Comparison of ENCODE assay signal across 28 mouse cellular contexts in genomic region chr14:23688513-23688912, GRCm38 (mm10).
DNase-seq lines count a peak whose midpoint lies in the region; ATAC-seq and TF ChIP-seq lines count a peak whose summit lies in the region.
"Had no signal": no experiment of that assay in that cellular context is flagged by ENCODE, and none has a peak within 500 bp of the region (broad histone marks: within the 10 kb centered on the region; RNA-seq: fewer than 3 reads in every experiment).

No protein-coding gene starts in this region.

- TF ChIP-seq CTCF in left cerebral cortex, adult 2 months (IDR thresholded peaks at IDR 0.05) = no peak

- intact Hi-C loops in left cerebral cortex, adult 2 months (cut with DNase I) = no loop called here

- H3K9me3 ChIP-seq in midbrain, embryonic 16.5 days (replicated peaks; ENCODE audit: control insufficient read depth, low read length, poor library complexity, severe bottlenecking) = no peaks in the 10 kb centered on the region
- H3K9me3 ChIP-seq in midbrain, embryonic 14.5 days (ENCODE audit: control insufficient read depth, low read length) = no peaks in the 10 kb centered on the region
- no peaks in the 10 kb centered on the region for H3K9me3 ChIP-seq in midbrain, embryonic 10.5 days (replicated peaks)
- H3K9me3 ChIP-seq: embryonic facial prominence, embryonic 12.5 days; forebrain, embryonic 10.5 days; forebrain, embryonic 13.5 days; G1E; heart, embryonic 12.5 days; heart, embryonic 15.5 days; hindbrain, embryonic 10.5 days; hindbrain, embryonic 13.5 days had no signal

- WGBS in midbrain, embryonic 16.5 days = 76% methylated on average over 3 of the region's 3 CpGs
- 84% methylated on average over 3 of the region's 3 CpGs for WGBS in midbrain, embryonic 14.5 days
- 89% methylated on average over 3 of the region's 3 CpGs for WGBS in midbrain, embryonic 10.5 days

- H3K4me1 ChIP-seq in midbrain, embryonic 16.5 days (ENCODE audit: control insufficient read depth, insufficient read depth, low read length) = no peaks in the 10 kb centered on the region
- H3K4me1 ChIP-seq in midbrain, embryonic 14.5 days (ENCODE audit: control insufficient read depth, insufficient read depth, low read length) = no peaks in the 10 kb centered on the region
- H3K4me1 ChIP-seq in midbrain, embryonic 10.5 days = no peaks in the 10 kb centered on the region
- H3K4me1 ChIP-seq: forebrain, embryonic 13.5 days; heart, embryonic 12.5 days; hindbrain, embryonic 13.5 days had no signal

- H3K36me3 ChIP-seq in midbrain, embryonic 16.5 days (ENCODE audit: control insufficient read depth, insufficient read depth, low read length) = no peaks in the 10 kb centered on the region
- no peaks in the 10 kb centered on the region for H3K36me3 ChIP-seq in midbrain, embryonic 14.5 days (ENCODE audit: control insufficient read depth, insufficient read depth, low read length)
- H3K36me3 ChIP-seq in midbrain, embryonic 10.5 days = no peaks in the 10 kb centered on the region
- H3K36me3 ChIP-seq: embryonic facial prominence, embryonic 12.5 days; forebrain, embryonic 10.5 days; G1E; heart, embryonic 12.5 days; heart, embryonic 15.5 days; hindbrain, embryonic 10.5 days; hindbrain, embryonic 13.5 days had no signal

- no peak overlapping the region for H3K4me2 ChIP-seq in midbrain, embryonic 16.5 days (ENCODE audit: low read length)
- H3K4me2 ChIP-seq in midbrain, embryonic 14.5 days (ENCODE audit: low read length) = no peak overlapping the region
- H3K4me2 ChIP-seq: embryonic facial prominence, embryonic 12.5 days; forebrain, embryonic 13.5 days; heart, embryonic 12.5 days; heart, embryonic 15.5 days; hindbrain, embryonic 13.5 days had no signal

- no peaks in the 10 kb centered on the region for H3K27me3 ChIP-seq in midbrain, embryonic 16.5 days (ENCODE audit: control insufficient read depth, insufficient read depth, low read depth, low read length)
- H3K27me3 ChIP-seq in midbrain, embryonic 14.5 days (ENCODE audit: control insufficient read depth, insufficient read depth, low read length) = no peaks in the 10 kb centered on the region
- no peaks in the 10 kb centered on the region for H3K27me3 ChIP-seq in midbrain, embryonic 10.5 days (ENCODE audit: low read depth, poor library complexity, severe bottlenecking)
- H3K27me3 ChIP-seq: CH12.LX; embryonic facial prominence, embryonic 12.5 days; forebrain, embryonic 13.5 days; hindbrain, embryonic 13.5 days had no signal

- H3K9ac ChIP-seq in midbrain, embryonic 16.5 days (ENCODE audit: low read depth, low read length) = no peak overlapping the region
- no peak overlapping the region for H3K9ac ChIP-seq in midbrain, embryonic 14.5 days (replicated peaks; ENCODE audit: low read length)
- H3K9ac ChIP-seq: embryonic facial prominence, embryonic 12.5 days; forebrain, embryonic 13.5 days; heart, embryonic 12.5 days; heart, embryonic 15.5 days; hindbrain, embryonic 13.5 days had no signal

- H3K4me3 ChIP-seq in left cerebral cortex, adult 2 months = no peak overlapping the region
- H3K4me3 ChIP-seq in midbrain, embryonic 16.5 days (ENCODE audit: low read depth, low read length) = no peak overlapping the region
- H3K4me3 ChIP-seq in midbrain, embryonic 14.5 days (replicated peaks; ENCODE audit: low read depth, low read length) = no peak overlapping the region
- H3K4me3 ChIP-seq in midbrain, embryonic 10.5 days = no peak overlapping the region
- H3K4me3 ChIP-seq: embryonic facial prominence, embryonic 12.5 days; forebrain, embryonic 10.5 days; forebrain, embryonic 13.5 days; heart, embryonic 12.5 days; heart, embryonic 15.5 days; hindbrain, embryonic 10.5 days; hindbrain, embryonic 13.5 days had no signal

- peak overlapping the region; percentile 64 for H3K27ac ChIP-seq in left cerebral cortex, adult 2 months
- 0 out of 2 replicates have a peak overlapping the region, but pooled peaks have one; percentile 22 for H3K27ac ChIP-seq in midbrain, embryonic 16.5 days (ENCODE audit: low read length)
- no peak overlapping the region for H3K27ac ChIP-seq in midbrain, embryonic 14.5 days (replicated peaks; ENCODE audit: low read depth, low read length)
- H3K27ac ChIP-seq in midbrain, embryonic 10.5 days (replicated peaks) = no peak overlapping the region
- H3K27ac ChIP-seq: embryonic facial prominence, embryonic 12.5 days; forebrain, embryonic 10.5 days; forebrain, embryonic 13.5 days; heart, embryonic 15.5 days; hindbrain, embryonic 10.5 days; hindbrain, embryonic 13.5 days had no signal

- DNase-seq in frontal cortex, postnatal 10 days (ENCODE audit: low spot score in 2 of 2) = no peak
- DNase-seq in left cerebral cortex, adult 2 months (ENCODE audit: extremely low spot score in 1 of 2, low spot score in 2 of 2) = no peak
- no peak for DNase-seq in left cerebral cortex, adult 11 months (ENCODE audit: low spot score)
- no peak for DNase-seq in midbrain, embryonic 14.5 days
- no peak for DNase-seq in midbrain, embryonic 10.5 days (ENCODE audit: low spot score)
- DNase-seq: adrenal gland, adult 2 months; adrenal gland, postnatal 25 days; B cell, adult 2 months; cerebellum, adult 18-20 months; cerebellum, adult 9-10 months; cerebellum, postnatal 14 days; gastrocnemius, postnatal 25 days; heart, adult 18-20 months; heart, postnatal 10 days; heart, postnatal 36 days had no signal

- ATAC-seq in frontal cortex, adult (ENCODE audit: low TSS enrichment) = peak; percentile 68
- ATAC-seq in midbrain, embryonic 16.5 days = no peak
- no peak for ATAC-seq in midbrain, embryonic 14.5 days (ENCODE audit: low FRiP score, low TSS enrichment)
- ATAC-seq: forebrain, embryonic 13.5 days; forebrain, embryonic 16.5 days; hindbrain, embryonic 16.5 days had no signal

Comparison
In these comparisons a context has a peak if more than half of its experiments do, and no peak if none do; other contexts are left out.
1. H3K27ac ChIP-seq: peak in left cerebral cortex, adult 2 months (single experiment) and midbrain, embryonic 16.5 days (single experiment); none in midbrain, embryonic 14.5 days (single experiment) and midbrain, embryonic 10.5 days (single experiment).